In genomic region chr2:163602101-163602971, GRCm38 (mm10) we compare ENCODE assay signal across 8 mouse cellular contexts. TPM values are rescaled to one million over a fixed set of nuclear protein-coding genes. Genes with fewer than 3 reads are reported as not detected.
DNase-seq lines count a peak whose midpoint lies in the region; ATAC-seq and TF ChIP-seq lines count a peak whose summit lies in the region.

Gene Ttpal (plus strand): TSS chr2:163602314.

- no peaks in the 10 kb centered on the region for H3K27me3 ChIP-seq in heart, embryonic 11.5 days (ENCODE audit: control insufficient read depth, insufficient read depth, low read length)
- no peaks in the 10 kb centered on the region for H3K27me3 ChIP-seq in kidney, embryonic 16.5 days (ENCODE audit: insufficient read depth, low read length)
- H3K27me3 ChIP-seq in liver, adult 2 months (ENCODE audit: control insufficient read depth, insufficient read depth, low read length): no peaks in the 10 kb centered on the region
- no peaks in the 10 kb centered on the region for H3K27me3 ChIP-seq in myocyte (ENCODE audit: control insufficient read depth, insufficient read depth, insufficient read length)
- no peaks in the 10 kb centered on the region for H3K27me3 ChIP-seq in splenic B cell, adult 2 months (ENCODE audit: control insufficient read depth, insufficient read depth, low read length, poor library complexity, severe bottlenecking)

- TF ChIP-seq POLR2A in bone marrow macrophage, adult 2 months (IDR thresholded peaks at IDR 0.05; ENCODE audit: borderline replicate concordance, low read depth, low read length): no peak; the same call in 1 of the 2 replicates
- peak; percentile 79 for TF ChIP-seq POLR2A in embryonic fibroblast, embryonic 13.5 days (IDR thresholded peaks at IDR 0.05; ENCODE audit: low read depth, low read length)
- peak; percentile 78; the same call in 1 of the 2 replicates for TF ChIP-seq POLR2A in liver, adult 2 months (IDR thresholded peaks at IDR 0.05; ENCODE audit: extremely low read depth, insufficient read depth, low read length)
- peak; percentile 98 for TF ChIP-seq POLR2A in myocyte (IDR thresholded peaks at IDR 0.05; ENCODE audit: insufficient read length, low read depth)

- peaks cover 18% of the 10 kb centered on the region; the same call in 1 of the 2 replicates for H3K79me2 ChIP-seq in liver, adult 2 months (ENCODE audit: control insufficient read depth, insufficient read depth, low read length)
- peaks cover 24% of the 10 kb centered on the region for H3K79me2 ChIP-seq in myocyte (ENCODE audit: control insufficient read depth, insufficient read depth)

- peak; percentile 95 for DNase-seq in A20 (ENCODE audit: low read depth, low spot score)
- peak; percentile 72 for DNase-seq in liver, adult 2 months (ENCODE audit: extremely low read depth, low read depth, low spot score)
- peak; percentile 97 for DNase-seq in splenic B cell, adult 2 months (ENCODE audit: low read depth, low spot score)

- WGBS in heart, embryonic 11.5 days (ENCODE audit: insufficient replicate concordance): 1% methylated on average over 57 of the region's 57 CpGs
- WGBS in kidney, embryonic 16.5 days: under 1% methylated on average over 54 of the region's 57 CpGs
- under 1% methylated on average over 56 of the region's 57 CpGs for WGBS in liver, adult 2 months

- peak within 1 kb of the TSS; percentile 99 for H3K4me2 ChIP-seq in heart, embryonic 11.5 days
- peak within 1 kb of the TSS; percentile 94 for H3K4me2 ChIP-seq in kidney, embryonic 16.5 days (replicated peaks; ENCODE audit: low read depth, low read length)
- peak within 1 kb of the TSS; percentile 83 for H3K4me2 ChIP-seq in myocyte (ENCODE audit: low read depth)

- H3K4me1 ChIP-seq in bone marrow macrophage, adult 2 months (ENCODE audit: control insufficient read depth, insufficient read depth, low read length): peaks cover 7% of the 10 kb centered on the region
- no peaks in the 10 kb centered on the region for H3K4me1 ChIP-seq in embryonic fibroblast, embryonic 13.5 days (ENCODE audit: control insufficient read depth, insufficient read depth, low read length)
- peaks cover 9% of the 10 kb centered on the region; the same call in 1 of the 2 replicates for H3K4me1 ChIP-seq in heart, embryonic 11.5 days (ENCODE audit: control insufficient read depth, insufficient read depth, low read length)
- peaks cover 9% of the 10 kb centered on the region; the same call in 1 of the 2 replicates for H3K4me1 ChIP-seq in kidney, embryonic 16.5 days (ENCODE audit: insufficient read depth, low read length)
- H3K4me1 ChIP-seq in liver, adult 2 months (ENCODE audit: control insufficient read depth, insufficient read depth, low read length): peaks cover 13% of the 10 kb centered on the region

- peak within 1 kb of the TSS; percentile 97 for H3K9ac ChIP-seq in heart, embryonic 11.5 days (ENCODE audit: low read depth, low read length)
- peak within 1 kb of the TSS; percentile 93 for H3K9ac ChIP-seq in kidney, embryonic 16.5 days (replicated peaks; ENCODE audit: low read length)
- H3K9ac ChIP-seq in liver, adult 2 months (ENCODE audit: low read depth, low read length): peak within 1 kb of the TSS; percentile 94

- peak within 1 kb of the TSS; percentile 55 for H3ac ChIP-seq in myocyte (ENCODE audit: control insufficient read depth, insufficient read length)

- H3K36me3 ChIP-seq in heart, embryonic 11.5 days (ENCODE audit: control insufficient read depth, insufficient read depth, low read length): no peaks in the 10 kb centered on the region
- H3K36me3 ChIP-seq in kidney, embryonic 16.5 days (ENCODE audit: insufficient read depth, low read length): no peaks in the 10 kb centered on the region
- H3K36me3 ChIP-seq in liver, adult 2 months (ENCODE audit: control insufficient read depth, insufficient read depth, low read length): no peaks in the 10 kb centered on the region
- H3K36me3 ChIP-seq in myocyte (ENCODE audit: control insufficient read depth, insufficient read depth): no peaks in the 10 kb centered on the region
- H3K36me3 ChIP-seq in splenic B cell, adult 2 months (ENCODE audit: control insufficient read depth, insufficient read depth, low read length, poor library complexity, severe bottlenecking): peaks cover 2% of the 10 kb centered on the region; the same call in 1 of the 2 replicates

- H3K9me3 ChIP-seq in heart, embryonic 11.5 days (replicated peaks; ENCODE audit: control insufficient read depth, low read length): no peaks in the 10 kb centered on the region
- H3K9me3 ChIP-seq in kidney, embryonic 16.5 days (ENCODE audit: low read length): no peaks in the 10 kb centered on the region

- H3K27ac ChIP-seq in bone marrow macrophage, adult 2 months (ENCODE audit: insufficient read depth, low read depth, low read length): peak within 1 kb of the TSS; percentile 63
- no peak within 1 kb of the TSS for H3K27ac ChIP-seq in embryonic fibroblast, embryonic 13.5 days (ENCODE audit: insufficient read depth, low read length)
- H3K27ac ChIP-seq in heart, embryonic 11.5 days (ENCODE audit: low read depth, low read length): peak within 1 kb of the TSS; percentile 78
- H3K27ac ChIP-seq in kidney, embryonic 16.5 days (ENCODE audit: low read length): peak within 1 kb of the TSS; percentile 87
- peak within 1 kb of the TSS; percentile 63 for H3K27ac ChIP-seq in liver, adult 2 months (replicated peaks; ENCODE audit: insufficient read depth, low read depth, low read length)

- H3K4me3 ChIP-seq in bone marrow macrophage, adult 2 months (ENCODE audit: insufficient read depth, low read length): peak within 1 kb of the TSS; percentile 78
- peak within 1 kb of the TSS; percentile 80 for H3K4me3 ChIP-seq in embryonic fibroblast, embryonic 13.5 days (ENCODE audit: insufficient read depth, low read length)
- H3K4me3 ChIP-seq in heart, embryonic 11.5 days (ENCODE audit: low read depth, low read length): peak within 1 kb of the TSS; percentile 85
- H3K4me3 ChIP-seq in kidney, embryonic 16.5 days (ENCODE audit: low read length): peak within 1 kb of the TSS; percentile 73
- peak within 1 kb of the TSS; percentile 79 for H3K4me3 ChIP-seq in liver, adult 2 months (ENCODE audit: insufficient read depth, low read depth, low read length)
- H3K4me3 ChIP-seq in myocyte: peak within 1 kb of the TSS; percentile 91

- peak; percentile 87 for ATAC-seq in heart, embryonic 11.5 days (replicated peaks; ENCODE audit: insufficient number of reproducible peaks, low FRiP score, low TSS enrichment)
- ATAC-seq in kidney, embryonic 16.5 days (ENCODE audit: low FRiP score, low TSS enrichment): peak; percentile 93

- peak; percentile 29; the same call in 1 of the 2 replicates for TF ChIP-seq CTCF in bone marrow macrophage, adult 2 months (IDR thresholded peaks at IDR 0.05; ENCODE audit: low read depth, low read length)
- peak; percentile 45; the same call in 1 of the 2 replicates for TF ChIP-seq CTCF in embryonic fibroblast, embryonic 13.5 days (IDR thresholded peaks at IDR 0.05; ENCODE audit: borderline replicate concordance, insufficient read depth, low read length)
- TF ChIP-seq CTCF in liver, adult 2 months (IDR thresholded peaks at IDR 0.05; ENCODE audit: low read depth, low read length): peak; percentile 82

TF ChIP-seq in myocyte, 11 proteins besides CTCF, POLR2A, EP300 and RAD21:
- TF ChIP-seq CEBPB (IDR thresholded peaks at IDR 0.05; ENCODE audit: insufficient read depth, poor library complexity, severe bottlenecking) (no peak), TCF12 (IDR thresholded peaks at IDR 0.05; ENCODE audit: insufficient read depth, poor library complexity, severe bottlenecking) (no peak), TCF3 (IDR thresholded peaks at IDR 0.05; ENCODE audit: insufficient read length, low read depth) (peak; percentile 4), MYOD1 (IDR thresholded peaks at IDR 0.05; ENCODE audit: control insufficient read depth in 1 of 3, insufficient read length in 2 of 3, low read depth in 2 of 3) (peak in 1 of 3 experiments; percentile 69), MYOG (IDR thresholded peaks at IDR 0.05; ENCODE audit: control insufficient read depth in 1 of 3, insufficient read depth in 1 of 3, insufficient read length in 2 of 3, low read depth in 2 of 3) (peak in 1 of 3 experiments; percentile 38), POLR2AphosphoS2 (IDR thresholded peaks at IDR 0.05; ENCODE audit: insufficient read length, low read depth) (peak; percentile 98), SRF (IDR thresholded peaks at IDR 0.05; ENCODE audit: control insufficient read depth, insufficient read length, low read depth) (no peak)
TF ChIP-seq in myocyte: peak in this region for 4.

RNA-seq across cellular contexts. Expression of gene Ttpal, which starts in this region (rescaled TPM):
- 8.5 and 13.2 TPM in 2 replicates for polyA plus RNA-seq in bone marrow macrophage, adult 2 months (2012; ENCODE audit: insufficient read depth, insufficient read length, missing spikeins)
- polyA plus RNA-seq in embryonic fibroblast, embryonic 13.5 days (2011; ENCODE audit: insufficient read length, low read depth, missing spikeins): 40.7 TPM in 2 replicates
- polyA plus RNA-seq in heart, embryonic 11.5 days (2014; fragmentation: Nextera tagmentation; extraction: Ambion mirVana): 28.2 TPM in 2 replicates
- 34.0 and 35.7 TPM in 2 replicates for polyA plus RNA-seq in kidney, embryonic 16.5 days (2015; fragmentation: Nextera tagmentation; extraction: Ambion mirVana)
- total RNA-seq in liver, adult 2 months (2014; rRNA removed): 9.3 and 9.7 TPM in 2 replicates
- 8.1 and 12.4 TPM in 2 replicates for polyA plus RNA-seq in liver, adult 2 months (2012; rRNA removed)
- 20.2 TPM for polyA plus RNA-seq in myocyte (2012; fragmentation: generic; extraction: Trizol)

Comparison
In these comparisons a context has a peak if more than half of its experiments do, and no peak if none do; other contexts are left out.
1. CTCF ChIP-seq: peak in every context shown above with its lines; median percentile 82 in liver, adult 2 months; 45 in embryonic fibroblast, embryonic 13.5 days; 29 in bone marrow macrophage, adult 2 months.